Mouse (Mus musculus): ENCODE measurements around the gene Txlng. TPM values are rescaled to one million over a fixed set of nuclear protein-coding genes. Genes with fewer than 3 reads are reported as not detected.
A peak's percentile ranks its signal among the peaks of the same experiment; 100 is the strongest.

Txlng gene
- total RNA-seq, 2 experiments from 2014 or later = 19.9 to 20.3 TPM

GRCm38 (mm10) chrX:162760115-162760942, 68.9 kb downstream of the Txlng start, which contains the start of gene Rbbp7:
Gene Rbbp7 (plus strand): TSS chrX:162760402.
- DNase-seq (ENCODE audit: low spot score in 2 of 2) = peak; percentile 84 to 93

DNA sequence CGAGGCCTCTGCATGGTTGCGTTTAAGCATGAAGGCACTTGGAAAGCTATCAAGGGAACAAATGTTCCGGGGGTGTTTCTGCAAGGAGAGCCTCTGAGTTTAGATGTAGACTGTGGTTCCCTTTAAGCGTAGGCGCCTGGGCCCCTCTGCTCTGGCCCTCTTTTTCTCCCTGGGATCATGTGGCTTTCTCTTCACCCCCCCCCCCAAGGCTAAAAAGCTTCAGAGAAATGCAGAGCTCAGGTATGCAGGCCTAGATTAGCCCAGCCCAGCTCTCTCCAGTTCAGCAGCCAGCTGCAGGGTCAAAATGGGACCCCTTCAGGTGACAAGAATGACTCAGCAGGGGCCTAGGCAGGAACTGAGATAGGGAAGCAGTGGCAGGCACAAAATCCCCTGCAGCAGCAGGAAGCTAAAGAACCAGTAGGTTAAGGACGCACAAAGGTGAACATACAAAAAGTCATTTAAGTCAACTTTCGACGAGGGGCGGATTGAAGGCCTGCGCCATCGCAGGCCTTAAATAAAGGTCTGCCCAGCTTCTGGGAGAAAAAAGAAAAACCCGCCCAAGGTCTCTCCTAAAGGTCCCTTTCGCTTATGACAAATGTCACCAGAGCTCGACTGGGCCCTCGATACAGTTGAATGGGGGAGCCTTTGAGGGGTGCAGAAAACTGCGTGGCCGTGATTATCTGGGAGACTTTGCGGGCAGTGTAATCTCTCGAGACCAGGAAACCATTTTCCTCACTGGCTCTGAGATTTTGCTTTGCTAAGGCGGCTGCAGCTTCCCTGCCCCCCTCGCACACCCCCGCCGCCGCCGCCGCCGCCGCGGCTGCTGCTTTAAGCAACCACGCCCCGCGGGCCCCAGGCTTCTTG, 69.8 kb downstream of the Txlng start:
- DNase-seq (ENCODE audit: low spot score in 2 of 2) = peak; percentile 8 to 46

DNA sequence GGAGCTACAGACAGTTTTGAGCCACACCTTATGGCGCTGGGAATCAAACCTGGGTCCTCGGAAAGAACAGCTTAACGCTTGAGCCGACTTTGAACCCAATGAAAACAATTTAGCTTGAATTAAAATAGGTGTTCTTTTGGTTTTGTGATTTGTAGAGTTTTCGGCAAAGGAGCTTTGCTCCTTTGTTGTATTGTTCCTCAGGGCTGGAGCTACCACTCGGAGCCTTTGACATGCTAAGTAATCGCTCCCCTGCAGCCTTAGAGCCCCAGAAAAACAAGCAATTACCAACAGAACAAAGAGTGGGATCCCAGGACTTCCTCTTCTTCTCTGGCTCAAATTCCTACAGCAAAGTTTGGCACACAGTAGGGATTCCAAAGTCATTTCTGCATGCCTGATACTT, 73.2 kb downstream of the Txlng start:
- no peak for DNase-seq (ENCODE audit: low spot score in 2 of 2)

GRCm38 (mm10) chrX:162754314-162754713, 74.9 kb downstream of the Txlng start:
- no peak for DNase-seq (ENCODE audit: low spot score in 2 of 2)

GRCm38 (mm10) chrX:162752418-162752817, 76.8 kb downstream of the Txlng start:
- DNase-seq (ENCODE audit: low spot score in 2 of 2) = no peak

GRCm38 (mm10) chrX:162748696-162749420, 80.4 kb downstream of the Txlng start:
- DNase-seq (ENCODE audit: low spot score in 2 of 2) = no peak

GRCm38 (mm10) chrX:162736140-162736659, 93.1 kb downstream of the Txlng start:
- peak in 1 of 2 experiments; percentile 5 for DNase-seq (ENCODE audit: low spot score in 2 of 2)

DNA sequence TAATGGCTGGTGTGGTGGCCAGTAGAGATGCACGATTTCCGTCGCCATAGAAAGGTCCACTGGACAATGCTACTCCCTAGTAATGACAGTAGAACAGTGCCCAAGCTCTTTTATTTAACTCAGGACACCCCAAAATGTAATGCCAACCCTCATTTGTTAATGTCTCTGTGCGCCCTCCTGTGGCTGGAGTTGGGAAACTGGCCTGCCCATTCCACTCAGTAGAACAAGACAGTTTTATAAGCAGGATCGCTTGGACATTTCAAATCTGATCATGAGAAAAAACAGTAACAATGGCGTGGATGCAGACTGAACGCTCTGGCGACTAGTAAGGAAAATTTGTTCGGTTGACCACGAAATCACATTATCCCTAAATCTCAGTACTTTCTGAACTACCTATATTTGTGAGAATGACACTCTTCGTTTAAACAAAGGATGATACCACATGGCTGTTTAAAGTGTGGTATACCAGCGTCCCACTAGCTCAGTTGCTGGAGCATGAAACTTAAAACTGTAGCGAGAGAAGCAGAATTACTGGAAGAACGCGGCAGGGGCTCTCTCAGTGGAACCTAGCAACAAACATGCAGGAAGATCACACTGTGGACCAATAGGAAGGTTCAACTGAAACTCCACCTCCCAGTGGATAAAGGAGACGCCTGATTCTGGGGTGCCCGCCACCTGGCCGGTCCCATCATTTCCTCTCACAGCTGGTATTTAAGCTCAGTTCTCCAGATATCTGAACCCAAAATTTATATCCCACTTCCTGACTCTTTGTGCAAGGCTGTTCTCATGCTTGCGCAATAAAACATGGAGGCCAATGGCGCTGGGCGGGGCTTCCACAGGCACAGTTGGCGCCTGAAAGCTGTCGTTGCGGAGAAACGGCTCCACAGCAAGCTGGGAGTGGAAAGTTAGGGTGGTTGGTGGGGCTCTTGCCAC, 94.0 kb downstream of the Txlng start:
- DNase-seq (ENCODE audit: low spot score in 2 of 2) = peak; percentile 65 to 71

DNA sequence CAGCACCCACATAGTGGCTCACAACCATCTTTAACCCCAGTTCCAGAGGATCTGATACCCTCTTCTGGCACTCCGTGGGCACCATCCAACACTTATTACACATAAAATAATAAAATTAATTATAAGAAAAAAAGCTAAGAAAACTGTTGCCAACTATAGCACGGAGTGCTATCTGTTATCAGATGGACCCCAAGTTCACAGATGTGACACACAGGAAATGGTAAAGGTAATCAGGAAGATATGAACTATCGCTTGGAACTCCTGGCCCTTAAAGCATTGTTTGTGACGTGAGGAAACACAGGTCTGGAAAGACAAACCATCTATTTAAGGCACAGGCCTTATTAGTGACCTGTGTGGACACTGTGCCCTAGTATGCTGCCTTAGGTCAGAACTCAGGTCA, 99.2 kb downstream of the Txlng start:
- no peak for DNase-seq (ENCODE audit: low spot score in 2 of 2)

Small RNA genes within 50 kb of the gene (microRNA-seq; reads per million reads assigned to microRNA genes)
- gene Mir3473a = 0 reads per million in 2 experiments

Other genes starting within 250 kb of the Txlng start
- 100 to 1,000 TPM in 1 of 2 experiments, 10 to 100 TPM in 1; 87.3 to 113 TPM for gene Reps2, start 185.8 kb downstream of the Txlng start, total RNA-seq (2021)
- gene Rbbp7, start 69.1 kb downstream of the Txlng start, total RNA-seq (2021) = 100 to 1,000 TPM; 150 to 153 TPM
- 10 to 100 TPM; 32.4 to 34.2 TPM for gene Syap1, start 59.0 kb upstream of the Txlng start, total RNA-seq (2021)
- 10 to 100 TPM; 45.8 to 58.4 TPM for gene Ctps2, start 71.8 kb upstream of the Txlng start, total RNA-seq (2021)
- gene S100g, start 135.1 kb upstream of the Txlng start, total RNA-seq (2021) = not detected